Mouse (Mus musculus): ENCODE measurements at regions not wholly inside any gene's neighbourhood (a gene's known extent, or its start where the extent isn't known, plus 50 kb on each side); places are given as distances from the start of the nearest gene placed in this dataset.

GRCm38 (mm10) chr5:52092273-52092672, 98.0 kb downstream of the Dhx15 start:
- DNase-seq (ENCODE audit: low spot score), result no peak

DNA sequence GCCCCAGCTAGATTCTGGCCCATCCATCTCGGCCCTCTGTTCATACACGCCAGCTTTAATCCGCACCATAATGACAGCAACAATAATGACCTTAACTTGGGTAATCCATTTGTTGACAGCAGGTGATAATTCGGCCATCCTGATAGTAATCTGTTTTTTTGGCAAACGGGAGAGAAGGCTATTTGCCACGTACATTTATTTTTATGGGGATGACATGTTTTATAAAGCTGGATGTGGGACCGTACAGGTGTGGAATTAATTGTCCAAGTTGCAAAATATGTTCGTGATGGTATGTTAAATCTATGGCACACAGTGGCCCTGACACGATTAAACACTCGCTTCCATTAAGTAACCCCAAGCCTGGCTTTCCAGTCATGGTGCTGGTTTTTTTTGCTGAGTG, 102.2 kb downstream of the Dhx15 start:
- no peak for DNase-seq (ENCODE audit: low spot score)

GRCm38 (mm10) chr5:52086766-52087429, 103.4 kb downstream of the Dhx15 start:
- DNase-seq (ENCODE audit: low spot score), result no peak

- DNase-seq (ENCODE audit: low spot score), result no peak
Measured at GRCm38 (mm10) chr5:52080268-52080667, 110.0 kb downstream of the Dhx15 start.

- DNase-seq (ENCODE audit: low spot score), result no peak
Measured at GRCm38 (mm10) chr5:52077696-52078095, 112.6 kb downstream of the Dhx15 start.

DNA sequence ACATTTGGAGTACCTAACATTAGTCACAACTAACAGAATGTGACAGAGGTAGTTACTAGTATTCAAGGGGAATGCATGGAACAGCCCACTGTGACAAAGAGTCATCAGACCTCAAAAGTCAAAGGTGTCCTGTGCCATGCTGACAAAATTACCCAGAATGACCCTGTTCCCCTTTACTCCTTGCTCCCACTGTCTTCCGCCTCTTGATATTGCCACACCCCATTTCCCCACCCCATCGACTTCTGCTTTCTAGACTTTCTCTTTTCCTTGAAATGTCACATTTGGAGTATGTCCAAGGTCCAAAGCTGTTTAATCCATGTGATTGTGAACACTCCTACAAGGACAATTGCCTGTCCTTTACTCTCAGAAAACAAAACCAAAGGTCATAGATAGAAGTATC, 115.2 kb downstream of the Dhx15 start:
- no peak for DNase-seq (ENCODE audit: low spot score)

DNA sequence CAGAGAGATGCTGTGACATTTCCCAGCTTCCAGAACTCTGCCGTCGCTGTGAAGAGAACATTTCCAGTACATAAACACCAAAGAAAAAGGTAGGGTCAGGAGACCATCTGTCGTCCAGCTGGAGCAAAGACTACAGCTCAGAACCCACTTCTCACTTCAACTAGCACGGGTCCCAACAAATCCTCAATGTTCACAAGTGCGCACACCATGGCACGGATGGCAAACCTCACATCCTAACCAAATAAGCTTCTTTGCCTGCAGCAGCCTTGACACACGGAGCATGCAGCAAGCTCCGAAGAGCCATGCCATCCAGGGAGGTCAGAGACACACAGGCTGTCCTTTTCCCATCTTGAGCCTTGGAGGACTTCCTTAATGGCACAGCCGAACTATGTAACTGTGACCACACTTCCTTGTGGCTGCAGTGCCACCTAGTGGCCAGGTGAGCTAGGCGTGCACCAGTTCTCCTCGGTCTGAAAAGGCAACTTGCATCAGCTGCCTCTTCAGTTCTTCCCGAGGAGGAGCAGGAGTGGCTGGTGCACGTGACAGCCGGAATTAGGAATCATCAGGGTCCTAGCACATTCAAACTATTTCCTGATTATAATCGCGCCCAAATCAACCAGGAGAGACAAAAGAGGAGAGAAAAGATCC, 125.4 kb downstream of the Dhx15 start:
- peak; percentile 91 for DNase-seq (ENCODE audit: low spot score)

GRCm38 (mm10) chr5:52062214-52062613, 128.1 kb downstream of the Dhx15 start:
- DNase-seq (ENCODE audit: low spot score), result no peak

DNA sequence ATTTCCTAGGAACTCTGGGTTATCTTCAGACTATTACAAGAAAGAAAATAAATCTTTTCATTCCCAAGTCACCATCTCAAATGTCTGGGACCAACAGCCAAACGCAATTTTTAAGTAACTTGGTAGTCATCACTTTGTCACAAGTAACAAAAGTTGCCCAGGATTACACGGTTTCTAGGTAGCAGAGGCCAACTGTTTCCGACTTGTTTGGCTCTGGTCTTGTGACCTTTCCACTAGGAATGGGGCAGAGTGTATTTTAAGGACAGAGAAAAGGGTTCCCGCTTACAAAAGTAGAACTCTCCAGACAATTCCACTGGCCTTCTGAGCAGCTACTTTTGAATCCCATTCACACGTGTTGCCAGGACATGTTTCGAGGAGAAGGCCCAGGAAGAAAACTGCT, 129.1 kb downstream of the Dhx15 start:
- DNase-seq (ENCODE audit: low spot score), result no peak

DNA sequence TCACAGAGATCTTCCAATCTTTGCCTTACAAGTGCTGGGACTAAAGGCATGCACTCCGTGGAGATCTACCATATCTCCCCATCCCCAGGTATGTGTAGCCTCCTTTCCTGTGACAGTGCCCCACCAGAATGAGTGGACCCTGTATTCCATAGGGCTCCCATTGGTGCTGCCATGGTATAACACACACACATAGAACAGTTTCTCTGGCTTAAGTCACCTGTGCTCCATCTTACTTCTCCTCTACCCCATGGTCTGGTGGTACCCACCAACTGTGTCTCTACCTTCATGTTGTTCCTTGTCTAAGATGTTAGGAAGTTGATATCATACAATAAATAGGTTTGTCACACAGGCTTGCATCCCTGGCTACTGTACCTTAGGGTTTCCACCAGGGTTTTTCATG, 133.1 kb downstream of the Dhx15 start:
- DNase-seq (ENCODE audit: low spot score), result no peak

DNA sequence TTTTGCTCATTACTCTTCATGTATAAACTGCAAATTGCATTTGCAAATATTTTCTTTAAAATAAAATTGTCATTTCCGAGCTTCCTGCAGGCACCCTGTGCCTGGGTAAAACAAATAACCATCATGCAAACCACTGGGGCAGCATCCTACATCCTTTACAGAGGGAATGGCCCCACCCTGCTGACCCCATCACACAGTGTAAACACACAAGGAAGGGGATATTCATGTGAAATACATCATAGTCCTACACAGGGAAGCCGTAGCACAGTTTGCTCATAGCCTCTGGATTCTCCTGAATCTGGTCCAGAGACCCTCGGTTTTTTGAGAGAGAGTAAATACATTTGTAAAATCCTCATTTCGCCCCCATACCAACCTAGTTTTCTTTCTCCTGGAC, 138.2 kb downstream of the Dhx15 start:
- DNase-seq (ENCODE audit: low spot score), result no peak

GRCm38 (mm10) chr5:52051383-52052071, 138.8 kb downstream of the Dhx15 start:
- DNase-seq (ENCODE audit: low spot score), result no peak

GRCm38 (mm10) chr5:52048790-52049189, 141.5 kb downstream of the Dhx15 start:
- no peak for DNase-seq (ENCODE audit: low spot score)

- no peak for DNase-seq (ENCODE audit: low spot score)
Measured at GRCm38 (mm10) chr5:52046704-52047103, 143.6 kb downstream of the Dhx15 start.

- DNase-seq (ENCODE audit: low spot score), result no peak
Measured at GRCm38 (mm10) chr5:52044101-52044500, 146.2 kb downstream of the Dhx15 start.

GRCm38 (mm10) chr5:52041447-52041846, 148.9 kb downstream of the Dhx15 start:
- no peak for DNase-seq (ENCODE audit: low spot score)

DNA sequence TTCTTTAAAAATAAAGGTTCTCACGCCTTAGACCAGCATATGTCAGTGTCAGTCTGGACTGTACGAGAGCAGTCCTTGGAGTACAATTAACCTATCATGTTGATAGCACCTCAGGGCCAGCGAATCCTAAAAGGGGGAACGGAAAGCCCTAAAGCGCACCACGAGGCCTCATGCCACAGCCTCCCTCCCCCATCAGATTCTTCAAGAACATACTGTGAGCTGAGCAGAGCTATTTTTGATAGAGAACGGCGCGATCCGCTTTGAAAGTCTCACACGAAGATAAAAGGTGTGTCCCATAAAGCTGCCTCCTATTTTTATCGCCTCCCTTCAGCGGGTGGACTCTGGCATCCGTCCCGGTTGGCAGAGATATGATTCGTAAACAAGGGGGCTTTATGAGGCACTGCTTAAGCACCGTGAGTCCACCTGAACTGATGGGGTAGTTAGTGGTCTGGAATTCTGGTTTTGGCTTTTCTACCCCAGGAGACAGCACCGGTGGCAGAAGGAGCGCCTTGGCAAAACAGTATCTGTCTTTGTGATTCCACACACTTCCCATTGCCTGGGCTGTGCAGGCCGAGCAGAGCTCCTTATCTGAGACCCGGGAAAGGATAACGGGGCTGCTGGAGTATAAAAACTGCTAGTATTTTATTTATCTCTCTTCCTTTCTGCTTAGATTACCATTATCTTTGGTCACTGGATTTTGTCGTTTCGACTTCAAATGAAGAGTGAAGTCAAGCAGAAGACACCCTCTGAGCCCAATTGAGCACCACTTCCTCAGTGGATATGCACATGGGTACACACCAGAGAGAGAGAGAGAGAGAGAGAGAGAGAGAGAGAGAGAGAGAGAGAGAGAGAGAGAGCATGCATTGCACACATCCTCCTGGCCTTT, 149.6 kb downstream of the Dhx15 start:
- DNase-seq (ENCODE audit: low spot score), result no peak

DNA sequence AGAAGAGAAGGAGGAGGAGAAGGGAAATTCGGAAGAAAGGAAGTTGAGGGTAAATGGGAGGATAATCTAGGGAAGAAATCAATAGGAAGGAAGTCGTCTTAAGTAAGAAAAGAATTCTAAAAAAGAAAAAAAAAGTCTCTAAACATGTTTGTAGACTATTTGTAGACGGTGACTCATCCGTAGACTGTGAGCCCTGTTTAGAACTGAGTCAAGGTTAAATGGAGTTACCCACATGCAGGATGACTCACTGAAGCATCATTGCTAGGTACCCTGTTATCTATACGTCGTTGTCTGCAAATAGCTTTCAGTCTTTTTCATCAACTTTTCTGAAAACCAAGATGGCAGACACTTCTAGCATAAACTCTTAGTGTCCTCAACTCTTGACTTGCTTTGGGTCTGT, 155.0 kb downstream of the Dhx15 start:
- DNase-seq (ENCODE audit: low spot score), result no peak

GRCm38 (mm10) chr5:52027478-52027877, 162.8 kb downstream of the Dhx15 start:
- no peak for DNase-seq (ENCODE audit: low spot score)

GRCm38 (mm10) chr5:52026148-52026547, 164.2 kb downstream of the Dhx15 start:
- no peak for DNase-seq (ENCODE audit: low spot score)

DNA sequence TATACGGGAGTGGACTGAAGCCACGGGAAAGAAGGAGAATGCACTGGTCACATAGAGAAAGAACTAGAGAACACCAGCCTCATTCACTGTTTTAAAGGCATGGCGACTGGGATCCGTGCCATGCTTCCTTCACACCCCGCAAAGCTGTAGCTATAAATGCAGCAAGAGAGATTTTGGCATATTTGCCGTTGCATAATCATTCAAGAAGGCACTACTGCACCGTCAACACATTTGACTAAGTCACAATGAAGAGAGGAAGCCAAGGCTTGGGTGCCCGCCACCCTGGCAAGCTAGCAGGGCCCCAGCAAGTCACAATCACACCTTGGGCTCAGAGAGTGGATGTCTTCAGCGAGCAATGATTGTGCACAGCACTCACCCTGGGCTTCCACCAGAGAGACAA, 167.1 kb downstream of the Dhx15 start:
- no peak for DNase-seq (ENCODE audit: low spot score)

GRCm38 (mm10) chr5:52016992-52017391, 173.3 kb downstream of the Dhx15 start:
- DNase-seq (ENCODE audit: low spot score), result no peak

Measured in embryo, embryonic 10.5 days (tissue).